Mouse (Mus musculus) frontal cortex, adult (tissue): ENCODE data around the gene C1galt1c1.
A peak's percentile ranks its signal among the peaks of the same experiment; 100 is the strongest.

Experiments
- ATAC-seq: cut with Nextera tagmentation; 2 replicates; pipeline ENCODE4 v1.9.2; 2017; ENCODE audit warnings: mild to moderate bottlenecking, moderate library complexity, mixed read lengths; ENCODE audit not compliant: low TSS enrichment

C1galt1c1 gene

GRCm38 (mm10) chrX:38634801-38635637 is at the start of gene C1galt1c1:
TSS of gene C1galt1c1 (minus strand) at chrX:38635087.
- ATAC-seq, result peak; percentile 97

- no peak for ATAC-seq
Observed at GRCm38 (mm10) chrX:38681972-38682371, 47.1 kb upstream of the C1galt1c1 start.

- ATAC-seq, result no peak
Observed at GRCm38 (mm10) chrX:38669111-38669903, 34.4 kb upstream of the C1galt1c1 start.

GRCm38 (mm10) chrX:38656206-38656883 is 21.5 kb upstream of the C1galt1c1 start:
- no peak for ATAC-seq

- no peak for ATAC-seq
Observed at GRCm38 (mm10) chrX:38654681-38655080, 19.8 kb upstream of the C1galt1c1 start.

- no peak for ATAC-seq
Observed at GRCm38 (mm10) chrX:38653181-38653580, 18.3 kb upstream of the C1galt1c1 start.

- no peak for ATAC-seq
Observed at GRCm38 (mm10) chrX:38651167-38651566, 16.3 kb upstream of the C1galt1c1 start.

- ATAC-seq, result no peak
Observed at GRCm38 (mm10) chrX:38650404-38651039, 15.6 kb upstream of the C1galt1c1 start.

- no peak for ATAC-seq
Observed at GRCm38 (mm10) chrX:38642183-38642582, 7.3 kb upstream of the C1galt1c1 start.

GRCm38 (mm10) chrX:38641435-38641834 is 6.5 kb upstream of the C1galt1c1 start:
- no peak for ATAC-seq

GRCm38 (mm10) chrX:38635638-38635931 is 698 bp upstream of the C1galt1c1 start:
- 0 out of 2 replicates have a peak, but pooled peaks have one; percentile 4 for ATAC-seq

- ATAC-seq, result peak; percentile 94
Observed at GRCm38 (mm10) chrX:38600995-38601369, 33.9 kb downstream of the C1galt1c1 start.

- peak; percentile 99 for ATAC-seq
Observed at GRCm38 (mm10) chrX:38600177-38600994, 34.5 kb downstream of the C1galt1c1 start, which contains the start of gene Mcts1. TSS of gene Mcts1 (plus strand) at chrX:38600578.

- ATAC-seq, result no peak
Observed at GRCm38 (mm10) chrX:38593180-38593889, 41.6 kb downstream of the C1galt1c1 start.

GRCm38 (mm10) chrX:38591749-38592148 is 43.1 kb downstream of the C1galt1c1 start:
- no peak for ATAC-seq

GRCm38 (mm10) chrX:38589827-38590226 is 45.1 kb downstream of the C1galt1c1 start:
- no peak for ATAC-seq

GRCm38 (mm10) chrX:38583261-38583660 is 51.6 kb downstream of the C1galt1c1 start:
- no peak for ATAC-seq

GRCm38 (mm10) chrX:38581140-38581539 is 53.7 kb downstream of the C1galt1c1 start:
- ATAC-seq, result no peak
